Mouse (Mus musculus) liver, embryonic 11.5 days (tissue): Measurements from ENCODE around the gene Nr6a1. TPM values are rescaled to one million over a fixed set of nuclear protein-coding genes. Genes with fewer than 3 reads are reported as not detected.

Experiments used
- ATAC-seq: fragments of 200-750 bp; cut with Nextera tagmentation; replicated peaks from 2 replicates; pipeline ENCODE4 v1.8.0; 2017; ENCODE audit warnings: moderate number of reproducible peaks, mild to moderate bottlenecking, moderate TSS enrichment, moderate library complexity; ENCODE audit not compliant: low FRiP score
- DNase-seq: peaks from one replicate; pipeline ENCODE4 v3.0.0-alpha.2; 2017; ENCODE audit warnings: low spot score
- H3K27ac ChIP-seq: fragments of 300-500 bp; sonication (generic); 2 replicates; pipeline ENCODE4 v1.5.1; 2014; ENCODE audit warnings: mild to moderate bottlenecking, low read depth, low read length, control low read depth
- H3K27me3 ChIP-seq: fragments of 300-500 bp; sonication (generic); replicated peaks from 2 replicates; pipeline ENCODE4 v1.6.1; 2014; ENCODE audit warnings: low read length, mixed read lengths; ENCODE audit not compliant: control insufficient read depth, insufficient read depth
- H3K36me3 ChIP-seq: fragments of 300-500 bp; sonication (generic); 2 replicates; pipeline ENCODE4 v1.6.1; 2014; ENCODE audit warnings: mild to moderate bottlenecking, low read length, moderate library complexity, mixed read lengths; ENCODE audit not compliant: control insufficient read depth, insufficient read depth
- H3K4me1 ChIP-seq: fragments of 300-500 bp; sonication (generic); replicated peaks from 2 replicates; pipeline ENCODE4 v1.6.1; 2014; ENCODE audit warnings: low read length, mixed read lengths; ENCODE audit not compliant: control insufficient read depth, insufficient read depth
- H3K4me2 ChIP-seq: fragments of 300-500 bp; sonication (generic); 2 replicates; pipeline ENCODE4 v1.6.1; 2014; ENCODE audit warnings: mild to moderate bottlenecking, control low read depth, moderate library complexity
- H3K4me3 ChIP-seq: fragments of 300-500 bp; sonication (generic); 2 replicates; pipeline ENCODE4 v1.5.1; 2014; ENCODE audit warnings: low read depth, low read length, control low read depth
- H3K9ac ChIP-seq: fragments of 300-500 bp; sonication (generic); 2 replicates; pipeline ENCODE4 v1.6.1; 2014; ENCODE audit warnings: low read depth, low read length, control low read depth
- H3K9me3 ChIP-seq: fragments of 300-500 bp; sonication (generic); 2 replicates; pipeline ENCODE4 v1.6.1; 2016; ENCODE audit warnings: low read length, inconsistent platforms, mixed read lengths; ENCODE audit not compliant: control insufficient read depth
- WGBS: fragments of 180-500 bp; shearing (Covaris S2); extraction: QIAGEN DNeasy Blood & Tissue Kit; methylation state at CpG from one replicate; pipeline ENCODE4 v1.1.7; 2014; 5-methylcytosine and 5-hydroxymethylcytosine counted together
- polyA plus RNA-seq: library from polyadenylated mRNA; unstranded; fragments of >200 nt; fragmentation: Nextera tagmentation; extraction: Ambion mirVana; gene quantifications from 2 replicates; pipeline ENCODE4 v1.2.1, GENCODE M21; 2014

Gene Nr6a1
- polyA plus RNA-seq, 1 experiment from 2014 or later: 5.1 TPM

DNA sequence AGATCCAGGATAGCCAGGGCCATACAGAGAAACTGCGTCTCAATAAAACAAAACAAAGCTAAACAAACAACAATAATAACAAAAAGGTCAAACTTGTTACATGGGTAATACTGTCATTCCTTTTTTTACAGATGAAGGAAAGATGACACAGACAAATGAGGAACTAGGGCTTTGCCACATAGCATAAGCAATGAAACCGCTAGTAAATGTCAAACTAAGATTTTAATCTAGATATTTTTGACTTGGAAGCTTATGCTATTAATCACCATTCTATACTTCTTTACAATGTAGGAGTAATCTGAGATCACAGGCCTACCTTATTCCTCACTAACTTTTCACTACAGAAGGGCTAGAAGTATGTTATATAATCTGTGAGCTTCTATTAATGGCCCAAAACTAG lies 150.2 kb downstream of the Nr6a1 start:
- no peaks in the 10 kb centered on the region; the same call in 1 of the 2 replicates for H3K4me1 ChIP-seq
- H3K27ac ChIP-seq: no peak overlapping the region
- no peaks in the 10 kb centered on the region for H3K36me3 ChIP-seq
- H3K27me3 ChIP-seq: no peaks in the 10 kb centered on the region
- H3K9me3 ChIP-seq: no peaks in the 10 kb centered on the region
- H3K4me3 ChIP-seq: no peak overlapping the region
- DNase-seq: no peak
- no peak for ATAC-seq
- no peak overlapping the region for H3K4me2 ChIP-seq
- 68% methylated on average over 2 of the region's 2 CpGs for WGBS
- no peak overlapping the region for H3K9ac ChIP-seq

DNA sequence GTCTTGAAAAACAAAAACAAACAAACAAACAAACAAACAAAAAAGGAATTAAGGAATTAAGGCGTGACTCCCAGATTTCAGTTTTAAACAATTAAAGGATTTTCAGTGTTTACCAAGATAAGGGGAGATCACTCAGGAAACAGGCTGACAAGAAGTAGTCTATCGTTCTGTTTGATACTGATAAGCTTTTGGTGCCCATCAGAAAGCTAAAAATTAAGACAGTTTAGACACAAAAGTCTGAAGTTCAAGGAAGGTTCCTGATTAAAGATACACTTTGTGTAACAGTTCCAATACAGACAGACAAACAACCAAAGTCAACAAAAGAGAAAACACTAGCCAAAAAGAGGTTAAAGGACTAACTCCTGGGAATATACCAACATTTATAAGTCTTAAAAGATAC lies 152.6 kb downstream of the Nr6a1 start:
- Histone ChIP-seq H3K27ac (no peak overlapping the region), H3K27me3 (no peaks in the 10 kb centered on the region), H3K36me3 (no peaks in the 10 kb centered on the region), H3K9me3 (no peaks in the 10 kb centered on the region), H3K4me1 (no peaks in the 10 kb centered on the region; the same call in 1 of the 2 replicates), H3K4me3 (no peak overlapping the region), H3K4me2 (no peak overlapping the region), H3K9ac (no peak overlapping the region)
- DNase-seq (no peak), ATAC-seq (no peak)
- 29% methylated on average over 2 of the region's 2 CpGs for WGBS

DNA sequence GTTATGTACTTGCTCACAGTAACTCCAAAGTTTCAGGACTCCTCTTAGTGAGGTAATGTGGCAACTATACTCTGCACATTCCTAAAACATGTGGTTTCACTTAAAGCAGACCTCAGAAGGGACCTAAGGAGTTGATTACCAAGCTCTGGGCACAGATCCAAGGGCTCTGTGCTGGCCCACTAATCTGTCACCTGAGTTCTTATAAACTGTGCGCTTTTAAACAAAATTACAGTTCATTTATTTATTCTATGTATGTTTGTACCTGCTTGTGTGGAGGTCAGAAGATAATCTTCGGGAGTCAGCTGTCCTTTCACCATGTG lies 156.1 kb downstream of the Nr6a1 start:
- Histone ChIP-seq H3K9ac (no peak overlapping the region), H3K9me3 (no peaks in the 10 kb centered on the region), H3K4me2 (no peak overlapping the region), H3K36me3 (no peaks in the 10 kb centered on the region), H3K4me3 (no peak overlapping the region), H3K27me3 (no peaks in the 10 kb centered on the region), H3K27ac (no peak overlapping the region), H3K4me1 (no peaks in the 10 kb centered on the region; the same call in 1 of the 2 replicates)
- DNase-seq (no peak), ATAC-seq (no peak)
- 65% methylated on average over 2 of the region's 2 CpGs for WGBS

DNA sequence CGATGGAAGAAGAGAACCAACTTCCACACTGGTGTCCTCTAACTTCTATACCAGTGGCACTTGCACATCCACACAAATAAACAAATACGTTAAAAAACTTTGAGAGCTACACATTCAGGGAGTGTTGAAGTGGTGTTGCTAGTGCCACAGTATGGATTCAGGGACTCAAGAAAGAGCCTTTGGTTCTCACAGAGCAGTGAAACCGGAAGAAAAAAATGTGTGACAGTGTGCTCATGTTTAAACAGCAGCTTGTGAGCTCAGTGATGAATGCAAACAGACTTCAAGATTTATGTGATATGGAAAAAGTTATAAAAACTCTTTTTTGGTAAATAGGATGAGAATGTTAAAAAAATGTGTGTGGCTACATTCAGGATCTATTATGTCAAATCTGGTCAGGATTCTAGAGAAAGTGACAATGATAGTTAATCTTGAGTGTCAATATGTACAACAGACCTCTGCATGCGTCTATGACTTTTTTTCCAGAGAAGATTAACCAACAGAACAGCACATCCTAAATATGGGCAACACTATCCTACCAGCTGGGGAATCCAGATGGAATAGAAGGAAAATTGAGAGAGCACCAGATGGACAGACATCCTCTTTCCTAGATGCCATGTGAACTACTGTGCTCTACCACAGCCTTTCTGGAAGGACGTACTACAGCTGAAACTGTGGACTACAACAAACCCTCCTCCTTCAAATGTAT lies 156.6 kb downstream of the Nr6a1 start:
- Histone ChIP-seq H3K9ac (no peak overlapping the region), H3K4me2 (no peak overlapping the region), H3K4me3 (no peak overlapping the region), H3K27ac (no peak overlapping the region), H3K27me3 (no peaks in the 10 kb centered on the region), H3K9me3 (no peaks in the 10 kb centered on the region), H3K4me1 (no peaks in the 10 kb centered on the region; the same call in 1 of the 2 replicates), H3K36me3 (no peaks in the 10 kb centered on the region)
- ATAC-seq (no peak), DNase-seq (no peak)
- 77% methylated on average over 5 of the region's 5 CpGs for WGBS

DNA sequence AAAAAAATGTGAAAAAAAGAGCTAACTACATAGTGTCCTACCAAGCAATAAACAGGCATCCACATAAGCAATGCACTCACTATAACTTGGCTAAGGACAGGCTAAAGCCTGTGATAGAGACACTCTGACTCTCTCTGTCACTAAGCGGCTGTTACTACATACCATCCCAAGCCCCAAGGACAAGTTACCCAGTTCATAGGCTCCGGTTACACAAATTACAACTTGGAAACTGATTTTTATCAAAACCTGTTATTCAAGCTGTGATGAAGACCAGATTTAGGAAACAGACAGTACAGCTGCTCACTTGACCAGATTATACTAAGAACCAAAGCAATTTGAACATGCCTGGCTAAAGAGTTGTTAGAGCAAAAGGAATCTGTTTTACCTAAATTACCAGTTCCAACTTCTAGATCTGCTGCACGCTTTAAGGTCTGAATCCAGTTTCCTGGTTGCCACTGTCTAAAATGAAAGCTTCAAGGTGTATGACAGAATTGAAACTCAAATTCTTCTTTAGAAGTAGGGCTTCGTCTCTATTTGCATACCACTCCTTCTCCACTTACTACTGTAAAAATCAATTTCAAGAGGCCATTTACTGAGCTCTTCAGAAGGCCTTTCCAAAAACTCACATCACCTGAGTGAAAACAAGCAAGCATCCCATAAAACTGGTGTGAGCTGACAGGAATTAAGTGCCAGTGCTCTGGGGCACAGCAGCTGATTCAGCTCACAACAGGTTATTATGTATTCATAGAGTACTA lies 160.1 kb downstream of the Nr6a1 start:
- no peaks in the 10 kb centered on the region for H3K9me3 ChIP-seq
- H3K4me2 ChIP-seq: no peak overlapping the region
- H3K9ac ChIP-seq: no peak overlapping the region
- H3K27ac ChIP-seq: no peak overlapping the region
- H3K27me3 ChIP-seq: no peaks in the 10 kb centered on the region
- DNase-seq (no peak), ATAC-seq (no peak)
- no peak overlapping the region for H3K4me3 ChIP-seq
- no peaks in the 10 kb centered on the region for H3K36me3 ChIP-seq
- WGBS: 76% methylated on average over 4 of the region's 4 CpGs
- no peaks in the 10 kb centered on the region for H3K4me1 ChIP-seq

DNA sequence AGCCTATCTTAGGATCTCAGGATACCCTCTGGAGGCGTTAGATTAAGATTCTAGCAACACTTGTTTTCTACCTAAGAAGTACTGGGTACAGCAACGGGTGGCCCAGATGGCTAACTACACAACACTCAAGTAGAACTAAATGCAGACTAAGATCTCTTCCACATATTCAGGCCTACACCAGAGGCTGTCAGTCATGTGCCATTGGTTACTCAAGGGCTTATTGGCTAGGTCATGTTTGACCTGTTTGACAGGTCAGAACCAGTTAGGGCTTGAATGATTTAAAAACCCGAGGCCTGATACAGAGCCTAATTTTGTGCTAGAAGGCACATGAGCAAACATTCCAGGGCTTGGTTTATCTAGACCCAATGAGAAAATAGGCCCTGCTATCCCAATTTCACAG lies 187.6 kb downstream of the Nr6a1 start:
- no peak overlapping the region for H3K4me2 ChIP-seq
- WGBS: 73% methylated on average over 3 of the region's 3 CpGs
- ATAC-seq (no peak), DNase-seq (no peak)
- no peaks in the 10 kb centered on the region for H3K9me3 ChIP-seq
- no peaks in the 10 kb centered on the region for H3K27me3 ChIP-seq
- no peaks in the 10 kb centered on the region for H3K36me3 ChIP-seq
- no peak overlapping the region for H3K27ac ChIP-seq
- H3K4me1 ChIP-seq: no peaks in the 10 kb centered on the region
- no peak overlapping the region for H3K9ac ChIP-seq
- H3K4me3 ChIP-seq: no peak overlapping the region

DNA sequence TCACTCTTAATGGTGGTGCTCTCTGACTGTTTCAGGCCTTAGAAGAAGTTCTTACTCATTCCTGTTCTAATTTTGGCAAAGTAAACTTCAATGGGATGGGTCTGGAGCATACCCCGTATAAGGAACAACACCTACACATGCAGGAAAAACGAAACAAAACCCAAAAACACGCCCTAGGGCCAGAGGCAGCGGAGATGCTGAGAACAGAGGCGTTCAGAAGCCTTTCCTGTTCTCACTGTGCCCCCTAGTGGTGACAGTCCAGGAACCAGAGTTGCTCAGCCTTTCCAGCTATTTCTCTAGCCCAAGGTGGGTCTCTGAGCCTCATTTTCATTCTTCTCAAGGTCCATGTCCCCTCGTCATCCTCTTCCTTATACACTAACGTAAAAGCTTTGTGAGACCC lies 188.1 kb downstream of the Nr6a1 start:
- Histone ChIP-seq H3K27ac (no peak overlapping the region), H3K36me3 (no peaks in the 10 kb centered on the region), H3K4me2 (no peak overlapping the region), H3K9me3 (no peaks in the 10 kb centered on the region), H3K4me3 (no peak overlapping the region), H3K4me1 (no peaks in the 10 kb centered on the region), H3K27me3 (no peaks in the 10 kb centered on the region), H3K9ac (no peak overlapping the region)
- DNase-seq (no peak), ATAC-seq (peak; percentile 58; the same call in 1 of the 2 replicates)
- WGBS: 26% methylated on average over 7 of the region's 7 CpGs

DNA sequence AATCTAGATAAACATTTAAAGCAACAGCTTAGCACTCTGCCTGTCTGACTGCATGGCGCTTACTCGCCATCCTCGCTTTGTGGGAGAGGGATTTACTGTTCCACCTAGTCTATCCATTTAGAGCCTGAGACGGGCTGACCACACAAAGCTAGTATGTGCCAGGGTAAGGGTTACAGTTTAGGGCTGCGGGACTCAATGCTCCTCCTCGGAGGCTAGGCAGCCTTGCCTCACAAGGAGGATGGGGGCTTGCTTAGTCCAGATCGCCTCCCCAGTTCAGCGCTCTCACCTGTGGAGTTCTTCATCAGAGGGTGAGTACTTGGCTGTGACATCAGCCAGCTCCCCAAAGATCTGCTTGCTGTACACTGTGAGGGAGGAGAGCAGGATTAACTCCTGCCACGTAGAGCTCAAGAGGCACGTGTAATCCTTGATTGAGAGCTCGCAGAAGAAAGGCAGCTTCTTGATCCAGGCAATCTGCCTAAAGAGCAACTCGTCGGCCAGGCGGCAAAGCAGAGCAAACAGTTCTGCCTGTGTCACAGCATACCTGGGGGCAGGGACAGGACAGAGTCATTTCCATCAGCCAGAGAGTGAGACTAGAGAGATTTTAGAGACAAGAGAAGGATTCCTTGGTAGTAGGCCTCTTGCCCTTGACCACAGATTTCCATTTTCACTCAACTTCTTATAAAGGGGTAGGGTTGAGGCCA lies 188.7 kb downstream of the Nr6a1 start:
- H3K4me2 ChIP-seq: no peak overlapping the region
- H3K9ac ChIP-seq: no peak overlapping the region
- DNase-seq: no peak
- H3K27me3 ChIP-seq: no peaks in the 10 kb centered on the region
- WGBS: 84% methylated on average over 14 of the region's 14 CpGs
- H3K27ac ChIP-seq: no peak overlapping the region
- no peaks in the 10 kb centered on the region for H3K4me1 ChIP-seq
- ATAC-seq: no peak
- no peak overlapping the region for H3K4me3 ChIP-seq
- no peaks in the 10 kb centered on the region for H3K9me3 ChIP-seq
- no peaks in the 10 kb centered on the region for H3K36me3 ChIP-seq
